Mouse (Mus musculus) hindbrain, embryonic 14.5 days (tissue): ENCODE results near the gene Gm49776. TPM values are rescaled to one million over a fixed set of nuclear protein-coding genes. Genes with fewer than 3 reads are reported as not detected.
"Not testable (repeated sequence)": the region's sequence is repeated elsewhere in the genome, so short reads cannot be mapped to it uniquely, and the experiment has no call there.

Experiments used
- ATAC-seq: fragments of 200-750 bp; cut with Nextera tagmentation; 2 replicates; pipeline ENCODE4 v1.8.0; 2017; ENCODE audit warnings: moderate number of reproducible peaks, mild to moderate bottlenecking, moderate TSS enrichment, moderate library complexity; ENCODE audit not compliant: low FRiP score
- DNase-seq: peaks from one replicate; pipeline ENCODE4 v3.0.0-alpha.2; 2015; ENCODE audit warnings: low spot score
- H3K27ac ChIP-seq: fragments of 300-500 bp; sonication (generic); 2 replicates; pipeline ENCODE4 v1.5.1; 2014; ENCODE audit warnings: mild to moderate bottlenecking, moderate library complexity
- H3K27me3 ChIP-seq: fragments of 300-500 bp; sonication (generic); 2 replicates; pipeline ENCODE4 v1.6.1; 2014; ENCODE audit warnings: mild to moderate bottlenecking, low read length, mixed read lengths; ENCODE audit not compliant: control insufficient read depth, insufficient read depth
- H3K36me3 ChIP-seq: fragments of 300-500 bp; sonication (generic); replicated peaks from 2 replicates; pipeline ENCODE4 v1.6.1; 2014; ENCODE audit not compliant: control insufficient read depth, insufficient read depth
- H3K4me1 ChIP-seq: fragments of 300-500 bp; sonication (generic); replicated peaks from 2 replicates; pipeline ENCODE4 v1.6.1; 2014; ENCODE audit warnings: antibody characterized with exemption, low read length, mixed read lengths; ENCODE audit not compliant: control insufficient read depth, insufficient read depth
- H3K4me2 ChIP-seq: fragments of 300-500 bp; sonication (generic); replicated peaks from 2 replicates; pipeline ENCODE4 v1.6.1; 2014; ENCODE audit warnings: mild to moderate bottlenecking, moderate library complexity
- H3K4me3 ChIP-seq: fragments of 300-500 bp; sonication (generic); replicated peaks from 2 replicates; pipeline ENCODE4 v1.5.1; 2014; ENCODE audit warnings: mild to moderate bottlenecking, low read length
- H3K9ac ChIP-seq: fragments of 300-500 bp; sonication (generic); 2 replicates; pipeline ENCODE4 v1.6.1; 2014
- H3K9me3 ChIP-seq: fragments of 300-500 bp; sonication (generic); 2 replicates; pipeline ENCODE4 v1.6.1; 2016; ENCODE audit warnings: low read length; ENCODE audit not compliant: control insufficient read depth
- whole genome bisulfite sequencing: fragments of 180-500 bp; shearing (Covaris S2); extraction: QIAGEN DNeasy Blood & Tissue Kit; methylation state at CpG from one replicate; pipeline ENCODE4 v1.1.7; 2014; 5-methylcytosine and 5-hydroxymethylcytosine counted together
- microRNA counts: library from miRNA; unstranded; fragments of <30 nt; microRNA quantifications from one replicate; lab custom pipeline; 2016
- microRNA-seq: library from miRNA; unstranded; fragments of <30 nt; microRNA quantifications from one replicate; pipeline ENCODE4, GENCODE M21; 2016
- polyA plus RNA-seq: library from polyadenylated mRNA; unstranded; fragments of >200 nt; fragmentation: Nextera tagmentation; extraction: Ambion mirVana; gene quantifications from 2 replicates; pipeline ENCODE4 v1.2.1, GENCODE M21; 2014

Gm49776 gene
- polyA plus RNA-seq, 1 experiment from 2014 or later, result not detected

DNA sequence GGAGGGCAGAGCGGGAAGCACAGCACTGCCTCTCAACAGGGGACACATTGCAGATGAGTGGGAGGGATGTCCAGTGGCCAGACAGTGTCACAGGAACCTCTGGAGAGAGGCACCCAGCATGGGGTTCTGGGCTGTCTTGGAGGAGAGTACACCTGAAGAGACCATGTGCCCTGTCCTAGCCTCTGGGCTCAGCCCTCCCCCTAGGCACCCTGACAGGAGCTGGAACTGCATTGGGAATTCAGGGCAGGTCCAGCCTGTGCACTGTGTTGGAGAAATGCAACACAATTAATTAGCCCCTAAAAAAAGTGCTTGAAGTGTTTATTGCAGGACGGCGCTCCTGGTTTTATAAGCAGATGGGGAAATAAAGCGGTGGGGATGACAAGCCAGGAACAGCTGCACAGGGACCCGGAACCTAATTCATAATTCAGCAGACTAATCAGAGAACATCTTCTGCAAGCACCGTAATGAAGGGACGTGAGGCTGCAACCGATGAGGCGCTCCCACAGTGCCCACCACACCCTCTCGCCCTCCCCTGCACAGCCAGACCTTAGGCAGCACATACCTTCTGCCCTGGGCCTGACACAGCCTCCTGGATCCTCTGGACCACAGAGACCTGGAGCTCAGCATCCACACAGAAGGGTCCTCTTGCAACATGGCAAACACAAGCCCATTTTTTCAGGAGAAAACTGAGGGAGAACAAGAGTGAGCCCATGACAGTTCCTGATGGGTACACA lies 59.6 kb downstream of the Gm49776 start:
- DNase-seq (no peak), ATAC-seq (no peak)
- Histone ChIP-seq H3K27me3 (no peaks in the 10 kb centered on the region), H3K36me3 (no peaks in the 10 kb centered on the region), H3K4me3 (no peak overlapping the region), H3K9ac (no peak overlapping the region), H3K4me1 (peaks cover 25% of the 10 kb centered on the region), H3K9me3 (no peaks in the 10 kb centered on the region), H3K4me2 (no peak overlapping the region), H3K27ac (peak overlapping the region; percentile 16; the same call in 1 of the 2 replicates)
- 33% methylated on average over 10 of the region's 10 CpGs for WGBS

DNA sequence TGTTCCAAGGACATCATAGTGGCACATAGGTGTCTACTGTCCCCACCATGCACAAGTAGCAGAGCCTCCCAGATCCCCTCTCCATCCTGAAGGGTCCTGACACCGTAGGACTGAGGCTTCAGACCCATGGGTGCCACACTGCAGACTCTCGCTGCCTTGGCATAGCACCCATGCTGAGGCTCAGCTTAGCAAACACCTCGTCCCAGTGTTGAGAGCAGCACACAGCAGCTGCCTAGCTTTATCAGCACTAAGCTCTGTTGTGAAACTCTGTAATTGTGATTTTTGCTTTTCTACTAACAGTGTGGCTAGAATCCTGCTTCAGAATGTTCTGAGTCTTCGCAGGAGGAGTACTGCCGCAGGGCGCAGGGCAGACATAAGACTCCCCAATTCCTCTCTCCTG lies 60.2 kb downstream of the Gm49776 start:
- H3K9ac ChIP-seq, result no peak overlapping the region
- H3K4me1 ChIP-seq, result peaks cover 25% of the 10 kb centered on the region

DNA sequence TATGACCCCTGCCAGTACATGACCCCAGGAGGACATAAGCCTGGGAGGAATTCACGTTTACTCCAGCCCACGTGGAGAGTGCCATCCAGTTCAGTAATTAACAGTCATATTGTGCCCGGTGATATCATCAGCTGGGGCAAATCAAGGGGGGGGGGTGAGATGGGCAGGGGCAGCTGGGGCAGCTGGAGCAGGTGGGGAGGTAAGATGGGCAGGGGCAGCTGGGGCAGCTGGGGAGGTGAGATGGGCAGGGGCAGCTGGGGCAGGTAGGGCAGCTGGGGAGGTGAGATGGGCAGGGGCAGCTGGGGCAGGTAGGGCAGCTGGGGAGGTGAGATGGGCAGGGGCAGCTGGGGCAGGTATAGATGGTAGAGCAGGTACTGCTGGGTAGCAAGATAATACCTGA lies 62.6 kb downstream of the Gm49776 start:
- peaks cover 21% of the 10 kb centered on the region for H3K4me1 ChIP-seq
- 42% methylated on average over 3 of the region's 3 CpGs for WGBS

More for the DNA sequence above, 60.2 kb downstream of the Gm49776 start:
- ATAC-seq, result no peak
- H3K36me3 ChIP-seq, result no peaks in the 10 kb centered on the region
- no peak for DNase-seq
- H3K27ac ChIP-seq, result no peak overlapping the region
- H3K27me3 ChIP-seq, result no peaks in the 10 kb centered on the region
- no peak overlapping the region for H3K4me2 ChIP-seq
- no peak overlapping the region for H3K4me3 ChIP-seq
- no peaks in the 10 kb centered on the region for H3K9me3 ChIP-seq
- WGBS, result 85% methylated on average over 6 of the region's 6 CpGs

More for the DNA sequence above, 62.6 kb downstream of the Gm49776 start:
- DNase-seq, H3K9me3 ChIP-seq, H3K4me2 ChIP-seq, H3K4me3 ChIP-seq, H3K9ac ChIP-seq, H3K27ac ChIP-seq, H3K36me3 ChIP-seq, ATAC-seq, H3K27me3 ChIP-seq: not testable (repeated sequence)

MicroRNAs within 50 kb of the gene (microRNA counts, 519-probe panel; counts per million panel counts)
- microRNA mmu-miR-1306 (lab: Ali Mortazavi, UCI), result not detected

Small RNA genes within 50 kb of the gene (microRNA-seq; reads per million reads assigned to microRNA genes)
- gene Gm24572 (0.81 reads per million), gene Mir1306 (163 reads per million, percentile 56 among the genes with 10 or more reads in this experiment)

Other genes starting within 250 kb of the Gm49776 start
- 128 and 156 TPM in 2 replicates for gene Dgcr6, start 205.5 kb downstream of the Gm49776 start, polyA plus RNA-seq
- 2.8 and 3.1 TPM in 2 replicates for gene Prodh, start 168.1 kb downstream of the Gm49776 start, polyA plus RNA-seq
- 22.7 and 26.2 TPM in 2 replicates for gene Rtn4r, start 130.7 kb downstream of the Gm49776 start, polyA plus RNA-seq
- not detected in 2 replicates for gene Ccdc188, start 40.4 kb downstream of the Gm49776 start, polyA plus RNA-seq
- 14.8 and 16.4 TPM in 2 replicates for gene Zdhhc8, start 23.2 kb downstream of the Gm49776 start, polyA plus RNA-seq
- gene Trmt2a, start 9.6 kb downstream of the Gm49776 start, polyA plus RNA-seq, result 70.9 and 77.0 TPM in 2 replicates
- 411 and 415 TPM in 2 replicates for gene Ranbp1, start 9.6 kb downstream of the Gm49776 start, polyA plus RNA-seq
- gene Dgcr8, start 30.9 kb upstream of the Gm49776 start, polyA plus RNA-seq, result 31.8 and 35.2 TPM in 2 replicates
- gene Tango2, start 89.8 kb upstream of the Gm49776 start, polyA plus RNA-seq, result 94.5 and 97.9 TPM in 2 replicates
- gene Arvcf, start 89.9 kb upstream of the Gm49776 start, polyA plus RNA-seq, result 53.2 and 64.6 TPM in 2 replicates
- 26.0 and 28.2 TPM in 2 replicates for gene Txnrd2, start 168.1 kb upstream of the Gm49776 start, polyA plus RNA-seq
- 91.6 and 99.4 TPM in 2 replicates for gene Comt, start 168.5 kb upstream of the Gm49776 start, polyA plus RNA-seq
- gene Gnb1l, start 240.4 kb upstream of the Gm49776 start, polyA plus RNA-seq, result 13.2 and 14.6 TPM in 2 replicates
- gene Rtl10, start 240.6 kb upstream of the Gm49776 start, polyA plus RNA-seq, result 2.5 and 3.1 TPM in 2 replicates